Mouse (Mus musculus): ENCODE data around the gene Lats2. TPM values are rescaled to one million over a fixed set of nuclear protein-coding genes. Genes with fewer than 3 reads are reported as not detected.

Lats2 gene
- polyA plus RNA-seq, 1 experiment from 2014 or later = 8.6 TPM

DNA sequence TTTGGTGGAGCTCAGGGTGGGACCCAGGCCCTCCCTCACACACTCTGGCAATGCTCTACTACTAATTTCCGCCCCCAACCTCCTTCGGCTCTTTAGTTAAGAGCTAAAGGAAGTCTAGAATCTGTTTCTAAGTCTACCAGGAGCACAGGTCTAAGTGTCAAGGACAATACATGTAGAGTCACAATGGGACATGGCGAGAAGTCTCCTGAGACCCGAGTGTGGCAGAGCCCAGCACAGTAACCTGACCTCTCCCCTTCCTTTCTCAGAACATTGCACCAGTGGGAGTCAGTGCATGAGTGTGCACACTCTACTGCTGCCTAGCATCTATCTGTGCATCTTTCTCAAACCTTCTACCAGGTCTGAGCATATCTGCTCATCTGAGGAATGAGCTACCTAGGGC, 52.4 kb downstream of the Lats2 start:
- Histone ChIP-seq H3K4me2 (replicated peaks; ENCODE audit: low read depth) (no peak overlapping the region), H3K4me1 (replicated peaks; ENCODE audit: control insufficient read depth, insufficient read depth, low read length) (peaks cover 10% of the 10 kb centered on the region; the same call in 1 of the 2 replicates), H3K9ac (ENCODE audit: low read depth, low read length) (no peak overlapping the region), H3K27me3 (replicated peaks; ENCODE audit: control insufficient read depth, insufficient read depth, low read length) (no peaks in the 10 kb centered on the region), H3K9me3 (ENCODE audit: control insufficient read depth) (no peaks in the 10 kb centered on the region), H3K27ac (ENCODE audit: low read depth, low read length) (no peak overlapping the region), H3K36me3 (ENCODE audit: control insufficient read depth, insufficient read depth) (peaks cover 9% of the 10 kb centered on the region; the same call in 1 of the 2 replicates), H3K4me3 (ENCODE audit: low read depth, low read length) (no peak overlapping the region)
- ATAC-seq = no peak
- 88% methylated on average over 4 of the region's 4 CpGs for WGBS
- TF ChIP-seq CTCF (IDR thresholded peaks at IDR 0.05; ENCODE audit: low read depth) = no peak

GRCm38 (mm10) chr14:57705075-57705474, 53.1 kb downstream of the Lats2 start:
- Histone ChIP-seq H3K27ac (ENCODE audit: low read depth, low read length) (no peak overlapping the region), H3K4me1 (replicated peaks; ENCODE audit: control insufficient read depth, insufficient read depth, low read length) (peaks cover 10% of the 10 kb centered on the region; the same call in 1 of the 2 replicates), H3K4me2 (replicated peaks; ENCODE audit: low read depth) (no peak overlapping the region), H3K9ac (ENCODE audit: low read depth, low read length) (no peak overlapping the region), H3K9me3 (ENCODE audit: control insufficient read depth) (no peaks in the 10 kb centered on the region), H3K4me3 (ENCODE audit: low read depth, low read length) (no peak overlapping the region), H3K27me3 (replicated peaks; ENCODE audit: control insufficient read depth, insufficient read depth, low read length) (no peaks in the 10 kb centered on the region), H3K36me3 (ENCODE audit: control insufficient read depth, insufficient read depth) (peaks cover 13% of the 10 kb centered on the region; the same call in 1 of the 2 replicates)
- ATAC-seq = no peak
- 81% methylated on average over 4 of the region's 4 CpGs for WGBS
- TF ChIP-seq CTCF (IDR thresholded peaks at IDR 0.05; ENCODE audit: low read depth) = no peak

DNA sequence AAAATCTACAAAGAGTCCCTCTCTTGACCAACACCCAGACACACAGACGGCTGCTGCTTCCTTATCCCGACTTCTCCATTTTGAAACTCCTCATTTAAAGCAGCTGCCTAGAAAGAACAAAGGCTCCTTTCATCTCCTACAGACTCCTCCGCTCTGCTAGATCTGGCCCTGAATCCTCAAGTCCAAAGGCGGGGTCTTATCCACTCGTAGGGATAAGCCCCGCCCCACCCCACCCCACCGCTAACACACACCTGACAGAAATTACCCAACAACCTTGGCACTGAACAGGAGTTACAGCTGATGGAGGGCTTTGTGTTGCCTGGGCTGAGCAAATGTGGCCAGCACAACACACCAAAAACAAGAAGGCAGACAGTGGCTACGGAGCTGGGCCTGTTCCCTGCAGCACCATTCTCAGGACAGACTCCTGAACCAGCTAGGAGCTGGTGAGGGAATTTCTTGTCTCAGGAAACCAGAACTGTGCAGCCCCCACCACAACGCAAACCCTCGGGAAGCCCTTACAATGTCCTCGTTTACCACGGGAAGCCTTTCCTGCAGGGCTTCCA, 56.2 kb downstream of the Lats2 start:
- no peak overlapping the region for H3K4me3 ChIP-seq (ENCODE audit: low read depth, low read length)
- no peaks in the 10 kb centered on the region for H3K27me3 ChIP-seq (replicated peaks; ENCODE audit: control insufficient read depth, insufficient read depth, low read length)
- peaks cover 31% of the 10 kb centered on the region for H3K36me3 ChIP-seq (ENCODE audit: control insufficient read depth, insufficient read depth)
- no peak for TF ChIP-seq CTCF (IDR thresholded peaks at IDR 0.05; ENCODE audit: low read depth)
- no peak overlapping the region for H3K4me2 ChIP-seq (replicated peaks; ENCODE audit: low read depth)
- peak overlapping the region; percentile 28; the same call in 1 of the 2 replicates for H3K27ac ChIP-seq (ENCODE audit: low read depth, low read length)
- peak; percentile 88 for ATAC-seq
- H3K4me1 ChIP-seq (replicated peaks; ENCODE audit: control insufficient read depth, insufficient read depth, low read length) = no peaks in the 10 kb centered on the region
- H3K9me3 ChIP-seq (ENCODE audit: control insufficient read depth) = no peaks in the 10 kb centered on the region
- 51% methylated on average over 12 of the region's 12 CpGs for WGBS
- H3K9ac ChIP-seq (ENCODE audit: low read depth, low read length) = no peak overlapping the region

DNA sequence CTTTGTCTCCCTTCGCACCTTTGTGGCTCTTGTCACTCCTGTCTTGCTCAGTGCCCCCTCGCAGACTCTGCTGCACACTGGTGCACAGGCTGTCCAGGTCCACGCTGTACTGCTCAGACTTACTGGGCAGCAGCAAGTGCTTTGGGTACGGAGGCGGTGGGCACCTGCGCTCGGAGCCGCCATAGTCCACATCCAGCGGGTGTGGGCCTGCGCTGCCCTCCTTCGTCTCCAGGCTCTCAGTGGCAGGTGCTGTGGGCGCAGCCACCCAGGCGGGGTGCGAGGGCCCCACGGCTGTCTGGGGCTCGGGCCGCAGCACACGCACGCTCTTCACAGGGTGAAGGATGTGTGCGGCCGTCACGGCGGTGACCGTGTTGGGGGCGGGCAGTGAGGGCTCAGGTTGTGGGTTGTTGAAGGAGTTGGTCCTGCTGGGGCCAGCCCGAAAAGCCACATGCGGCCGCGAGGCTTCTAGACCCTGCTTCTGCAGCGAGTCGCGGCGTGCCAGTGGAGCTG, 58.7 kb downstream of the Lats2 start:
- WGBS = 95% methylated on average over 33 of the region's 33 CpGs
- no peaks in the 10 kb centered on the region for H3K4me1 ChIP-seq (replicated peaks; ENCODE audit: control insufficient read depth, insufficient read depth, low read length)

DNA sequence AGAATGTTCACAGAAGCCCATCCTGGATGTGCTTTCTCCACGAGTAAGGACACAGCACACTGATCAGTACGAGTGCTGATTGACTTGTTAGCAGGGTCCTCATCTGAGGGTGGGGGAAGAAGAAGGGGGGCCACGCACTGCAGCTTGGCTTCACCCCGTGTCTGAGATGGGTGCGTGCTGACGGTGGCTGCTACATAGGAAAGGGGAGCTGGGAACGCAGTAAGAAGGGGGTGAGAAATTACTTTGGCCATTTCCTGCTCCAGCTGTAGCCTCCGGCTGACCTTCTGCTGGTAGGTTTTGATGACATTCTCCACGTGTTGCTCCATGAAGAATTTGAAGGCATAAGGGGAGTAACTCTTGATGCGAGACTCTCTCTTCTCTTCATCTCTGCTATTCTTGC, 59.2 kb downstream of the Lats2 start:
- Histone ChIP-seq H3K27me3 (replicated peaks; ENCODE audit: control insufficient read depth, insufficient read depth, low read length) (no peaks in the 10 kb centered on the region), H3K36me3 (ENCODE audit: control insufficient read depth, insufficient read depth) (peaks cover 51% of the 10 kb centered on the region), H3K9me3 (ENCODE audit: control insufficient read depth) (no peaks in the 10 kb centered on the region), H3K4me1 (replicated peaks; ENCODE audit: control insufficient read depth, insufficient read depth, low read length) (no peaks in the 10 kb centered on the region), H3K27ac (ENCODE audit: low read depth, low read length) (no peak overlapping the region), H3K9ac (ENCODE audit: low read depth, low read length) (no peak overlapping the region), H3K4me2 (replicated peaks; ENCODE audit: low read depth) (no peak overlapping the region), H3K4me3 (ENCODE audit: low read depth, low read length) (no peak overlapping the region)
- 84% methylated on average over 10 of the region's 10 CpGs for WGBS
- no peak for TF ChIP-seq CTCF (IDR thresholded peaks at IDR 0.05; ENCODE audit: low read depth)
- ATAC-seq = no peak

More for the DNA sequence above, 58.7 kb downstream of the Lats2 start:
- no peak overlapping the region for H3K4me2 ChIP-seq (replicated peaks; ENCODE audit: low read depth)
- no peaks in the 10 kb centered on the region for H3K9me3 ChIP-seq (ENCODE audit: control insufficient read depth)
- H3K27me3 ChIP-seq (replicated peaks; ENCODE audit: control insufficient read depth, insufficient read depth, low read length) = no peaks in the 10 kb centered on the region
- H3K4me3 ChIP-seq (ENCODE audit: low read depth, low read length) = no peak overlapping the region
- H3K27ac ChIP-seq (ENCODE audit: low read depth, low read length) = no peak overlapping the region
- ATAC-seq = no peak
- no peak overlapping the region for H3K9ac ChIP-seq (ENCODE audit: low read depth, low read length)
- no peak for TF ChIP-seq CTCF (IDR thresholded peaks at IDR 0.05; ENCODE audit: low read depth)
- H3K36me3 ChIP-seq (ENCODE audit: control insufficient read depth, insufficient read depth) = peaks cover 46% of the 10 kb centered on the region

- Histone ChIP-seq H3K9me3 (ENCODE audit: control insufficient read depth) (no peaks in the 10 kb centered on the region), H3K4me2 (replicated peaks; ENCODE audit: low read depth) (no peak overlapping the region), H3K36me3 (ENCODE audit: control insufficient read depth, insufficient read depth) (peaks cover 59% of the 10 kb centered on the region), H3K27ac (ENCODE audit: low read depth, low read length) (no peak overlapping the region), H3K9ac (ENCODE audit: low read depth, low read length) (no peak overlapping the region), H3K4me1 (replicated peaks; ENCODE audit: control insufficient read depth, insufficient read depth, low read length) (no peaks in the 10 kb centered on the region), H3K4me3 (ENCODE audit: low read depth, low read length) (no peak overlapping the region), H3K27me3 (replicated peaks; ENCODE audit: control insufficient read depth, insufficient read depth, low read length) (no peaks in the 10 kb centered on the region)
- 92% methylated on average over 15 of the region's 15 CpGs for WGBS
- TF ChIP-seq CTCF (IDR thresholded peaks at IDR 0.05; ENCODE audit: low read depth) = no peak
- no peak for ATAC-seq
Measured at GRCm38 (mm10) chr14:57696066-57696465, 62.1 kb downstream of the Lats2 start.
